Mouse (Mus musculus) thymus, adult 2 months (tissue): ENCODE measurements around the gene Pdhx. TPM values are rescaled to one million over a fixed set of nuclear protein-coding genes. Genes with fewer than 3 reads are reported as not detected.

Experiments used
- DNase-seq: peaks from one replicate; pipeline ENCODE4 v3.0.0; 2021
- H3K27ac ChIP-seq: fragments of 200-500 bp; 2 replicates; pipeline ENCODE4 v1.5.1; 2012; ENCODE audit warnings: low read length, control low read depth; ENCODE audit not compliant: control insufficient read depth, insufficient read depth
- H3K27me3 ChIP-seq: fragments of 200-500 bp; 2 replicates; pipeline ENCODE4 v1.6.1; 2012; ENCODE audit warnings: mild to moderate bottlenecking, low read length, moderate library complexity, mixed read lengths; ENCODE audit not compliant: control insufficient read depth, insufficient read depth
- H3K36me3 ChIP-seq: fragments of 200-500 bp; 2 replicates; pipeline ENCODE4 v1.6.1; 2012; ENCODE audit warnings: mild to moderate bottlenecking, low read length, moderate library complexity; ENCODE audit not compliant: control insufficient read depth, insufficient read depth
- H3K4me1 ChIP-seq: fragments of 200-500 bp; replicated peaks from 2 replicates; pipeline ENCODE4 v1.6.1; 2012; ENCODE audit warnings: low read length; ENCODE audit not compliant: control insufficient read depth, insufficient read depth
- H3K4me3 ChIP-seq: fragments of 200-500 bp; 2 replicates; pipeline ENCODE4 v1.5.1; 2012; ENCODE audit warnings: mild to moderate bottlenecking, low read length, control low read depth, moderate library complexity; ENCODE audit not compliant: control insufficient read depth, insufficient read depth
- CTCF ChIP-seq: fragments of 200-500 bp; IDR thresholded peaks from 2 replicates; pipeline ENCODE4 v1.5.1; 2012; ENCODE audit warnings: mild to moderate bottlenecking, control low read depth, low read length, moderate library complexity, borderline replicate concordance; ENCODE audit not compliant: control insufficient read depth, poor library complexity, insufficient read depth; ENCODE audit errors: extremely low read depth
- POLR2A ChIP-seq: fragments of 200-500 bp; IDR thresholded peaks from 2 replicates; pipeline ENCODE4 v1.6.1; 2012; ENCODE audit warnings: mild to moderate bottlenecking, low read length, control low read depth, moderate library complexity; ENCODE audit not compliant: control insufficient read depth, poor library complexity, insufficient read depth; ENCODE audit errors: extremely low read depth
- WGBS: fragments of 180-500 bp; shearing (Covaris S2); methylation state at CpG from one replicate; pipeline ENCODE4 v1.1.7; 2018; 5-methylcytosine and 5-hydroxymethylcytosine counted together
- polyA plus RNA-seq: library from polyadenylated mRNA; depleted of rRNA; stranded (reverse); fragments of >200 nt; gene quantifications from 2 replicates; pipeline ENCODE4 v1.2.3, GENCODE M21; 2012

The Pdhx gene
- polyA plus RNA-seq, 1 experiment, result 21.2 TPM

DNA sequence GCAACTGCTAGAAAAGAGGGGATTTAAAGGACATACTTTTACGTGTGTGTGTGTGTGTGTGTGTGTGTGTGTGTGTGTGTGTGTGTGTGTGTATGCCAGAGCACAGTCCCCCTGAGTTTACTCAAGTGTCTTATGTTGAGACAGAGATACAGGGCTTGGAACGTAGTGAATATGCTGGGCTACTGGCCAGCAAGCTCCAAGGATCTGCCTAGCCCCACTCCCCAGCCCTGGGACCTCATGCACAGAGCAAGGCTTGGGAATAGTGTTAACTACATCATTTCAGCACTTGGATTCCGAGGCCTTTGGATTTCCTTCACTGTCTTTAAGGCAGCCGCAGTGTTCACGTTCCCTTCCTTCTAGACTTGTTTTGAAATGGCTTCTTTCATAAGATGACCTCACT, 29.3 kb upstream of the Pdhx start:
- no peak for DNase-seq
- Histone ChIP-seq H3K36me3 (no peaks in the 10 kb centered on the region), H3K4me1 (no peaks in the 10 kb centered on the region), H3K4me3 (no peak overlapping the region), H3K27me3 (no peaks in the 10 kb centered on the region), H3K27ac (no peak overlapping the region)
- WGBS, result 88% methylated on average over 5 of the region's 5 CpGs
- TF ChIP-seq POLR2A (no peak), CTCF (no peak)

GRCm38 (mm10) chr2:103089521-103089920, 16.2 kb upstream of the Pdhx start:
- no peak for DNase-seq
- no peaks in the 10 kb centered on the region for H3K27me3 ChIP-seq
- H3K27ac ChIP-seq, result no peak overlapping the region
- TF ChIP-seq POLR2A (no peak), CTCF (no peak)
- H3K36me3 ChIP-seq, result no peaks in the 10 kb centered on the region
- no peaks in the 10 kb centered on the region for H3K4me1 ChIP-seq
- 99% methylated on average over 6 of the region's 6 CpGs for WGBS
- no peak overlapping the region for H3K4me3 ChIP-seq

GRCm38 (mm10) chr2:103088099-103088498, 14.8 kb upstream of the Pdhx start:
- WGBS, result 98% methylated on average over 4 of the region's 4 CpGs
- no peaks in the 10 kb centered on the region for H3K27me3 ChIP-seq
- no peaks in the 10 kb centered on the region for H3K4me1 ChIP-seq
- no peak overlapping the region for H3K4me3 ChIP-seq
- TF ChIP-seq POLR2A, result no peak
- TF ChIP-seq CTCF, result no peak
- no peaks in the 10 kb centered on the region for H3K36me3 ChIP-seq
- H3K27ac ChIP-seq, result no peak overlapping the region
- DNase-seq, result no peak

- H3K36me3 ChIP-seq, result no peaks in the 10 kb centered on the region
- H3K27ac ChIP-seq, result no peak overlapping the region
- no peaks in the 10 kb centered on the region for H3K27me3 ChIP-seq
- peak; percentile 14 for DNase-seq
- H3K4me1 ChIP-seq, result no peaks in the 10 kb centered on the region
- WGBS, result 17% methylated on average over 1 of the region's 1 CpGs
- H3K4me3 ChIP-seq, result no peak overlapping the region
- TF ChIP-seq POLR2A (no peak), CTCF (no peak)
These were observed 13.1 kb upstream of the Pdhx start for GRCm38 (mm10) chr2:103086432-103086831.

DNA sequence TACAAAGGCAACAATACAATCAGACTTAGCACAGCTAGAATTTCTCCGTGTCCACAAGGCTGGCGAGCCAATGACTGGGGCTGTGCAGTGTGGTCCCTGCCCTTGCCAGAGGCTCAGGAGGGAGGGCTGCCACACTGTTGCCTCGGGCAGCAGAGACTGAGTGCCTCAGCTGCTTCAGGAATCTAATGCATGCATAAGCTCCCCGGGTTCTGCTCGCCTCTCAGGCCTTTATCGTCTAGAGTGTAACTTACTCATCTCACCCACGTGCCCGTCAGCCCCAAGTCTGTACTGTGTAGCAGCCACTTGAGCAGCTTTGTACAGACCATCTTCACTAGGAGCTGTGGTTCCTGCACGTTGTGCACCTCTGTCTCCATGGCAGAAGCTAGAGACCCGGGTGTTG, 12.3 kb upstream of the Pdhx start:
- no peak overlapping the region for H3K4me3 ChIP-seq
- no peaks in the 10 kb centered on the region for H3K27me3 ChIP-seq
- WGBS, result 91% methylated on average over 10 of the region's 10 CpGs

GRCm38 (mm10) chr2:103084451-103084850, 11.1 kb upstream of the Pdhx start:
- 67% methylated on average over 5 of the region's 5 CpGs for WGBS
- Histone ChIP-seq H3K27ac (no peak overlapping the region), H3K27me3 (no peaks in the 10 kb centered on the region), H3K4me1 (no peaks in the 10 kb centered on the region), H3K36me3 (no peaks in the 10 kb centered on the region), H3K4me3 (no peak overlapping the region)
- no peak for TF ChIP-seq POLR2A
- TF ChIP-seq CTCF, result no peak
- peak; percentile 9 for DNase-seq

More for the DNA sequence above, 12.3 kb upstream of the Pdhx start:
- DNase-seq, result no peak
- Histone ChIP-seq H3K27ac (no peak overlapping the region), H3K4me1 (no peaks in the 10 kb centered on the region), H3K36me3 (no peaks in the 10 kb centered on the region)
- TF ChIP-seq POLR2A, result no peak
- TF ChIP-seq CTCF, result no peak

- no peak for DNase-seq
- no peak for TF ChIP-seq POLR2A
- TF ChIP-seq CTCF, result no peak
- H3K27me3 ChIP-seq, result no peaks in the 10 kb centered on the region
- H3K4me3 ChIP-seq, result no peak overlapping the region
- 97% methylated on average over 7 of the region's 7 CpGs for WGBS
- no peaks in the 10 kb centered on the region for H3K36me3 ChIP-seq
- H3K27ac ChIP-seq, result no peak overlapping the region
- no peaks in the 10 kb centered on the region for H3K4me1 ChIP-seq
These were observed 9.5 kb upstream of the Pdhx start for GRCm38 (mm10) chr2:103082853-103083252.

- TF ChIP-seq CTCF (no peak), POLR2A (no peak)
- no peak overlapping the region for H3K4me3 ChIP-seq
- H3K4me1 ChIP-seq, result no peaks in the 10 kb centered on the region
- WGBS, result 93% methylated on average over 5 of the region's 5 CpGs
- H3K36me3 ChIP-seq, result no peaks in the 10 kb centered on the region
- no peak for DNase-seq
- H3K27ac ChIP-seq, result no peak overlapping the region
- no peaks in the 10 kb centered on the region for H3K27me3 ChIP-seq
These were observed 8.4 kb upstream of the Pdhx start for GRCm38 (mm10) chr2:103081706-103082105.
